Mouse (Mus musculus) C2C12 (cell line): ENCODE results near the gene Cd164.

Experiments
- CTCF ChIP-seq: IDR thresholded peaks from one replicate; pipeline ENCODE4 v1.5.1; 2011; ENCODE audit not compliant: control insufficient read depth, insufficient read depth, insufficient read length
- MAX ChIP-seq: IDR thresholded peaks from one replicate; pipeline ENCODE4 v1.6.1; 2011; ENCODE audit warnings: mild to moderate bottlenecking, control low read depth
- MYOD1 ChIP-seq: IDR thresholded peaks from one replicate; pipeline ENCODE4 v1.6.1; 2011; ENCODE audit warnings: low read depth; ENCODE audit not compliant: control insufficient read depth, insufficient read length
- MYOG ChIP-seq: IDR thresholded peaks from one replicate; pipeline ENCODE4 v1.6.1; 2011; ENCODE audit not compliant: control insufficient read depth, insufficient read length; ENCODE audit errors: extremely low read depth
- USF1 ChIP-seq: IDR thresholded peaks from one replicate; pipeline ENCODE4 v1.6.1; 2011; ENCODE audit warnings: low read depth, mild to moderate bottlenecking, control low read depth, moderate library complexity

- TF ChIP-seq CTCF (no peak), MYOD1 (no peak), USF1 (no peak), MYOG (no peak), MAX (no peak)
Observed at GRCm38 (mm10) chr10:41538986-41539385, 19.8 kb downstream of the Cd164 start.
